Mouse (Mus musculus): ENCODE measurements at regions not wholly inside any gene's neighbourhood (a gene's known extent, or its start where the extent isn't known, plus 50 kb on each side); places are given as distances from the start of the nearest gene placed in this dataset.
"Not testable (repeated sequence)": the region's sequence is repeated elsewhere in the genome, so short reads cannot be mapped to it uniquely, and the experiment has no call there.

DNA sequence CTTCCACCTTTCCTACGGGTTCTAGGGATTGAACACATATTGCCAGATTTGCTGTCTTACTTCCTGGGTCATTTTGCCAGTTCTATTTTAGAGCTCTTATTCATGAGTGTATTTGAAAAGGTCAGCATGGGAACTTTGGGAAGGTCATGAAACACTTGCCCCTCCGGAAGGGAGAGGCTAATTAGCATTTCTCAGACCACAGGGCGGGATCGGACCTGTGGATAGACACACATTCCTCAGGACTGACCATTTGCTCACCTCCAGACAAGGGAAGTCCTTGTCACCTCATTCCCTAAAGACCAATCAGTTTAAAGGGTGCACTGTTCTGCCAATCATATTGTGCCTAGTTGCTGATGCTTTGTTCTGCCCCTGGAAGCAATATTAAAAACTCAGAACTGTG is 146.1 kb upstream of the Arhgap18 start:
- not testable (repeated sequence) for DNase-seq

DNA sequence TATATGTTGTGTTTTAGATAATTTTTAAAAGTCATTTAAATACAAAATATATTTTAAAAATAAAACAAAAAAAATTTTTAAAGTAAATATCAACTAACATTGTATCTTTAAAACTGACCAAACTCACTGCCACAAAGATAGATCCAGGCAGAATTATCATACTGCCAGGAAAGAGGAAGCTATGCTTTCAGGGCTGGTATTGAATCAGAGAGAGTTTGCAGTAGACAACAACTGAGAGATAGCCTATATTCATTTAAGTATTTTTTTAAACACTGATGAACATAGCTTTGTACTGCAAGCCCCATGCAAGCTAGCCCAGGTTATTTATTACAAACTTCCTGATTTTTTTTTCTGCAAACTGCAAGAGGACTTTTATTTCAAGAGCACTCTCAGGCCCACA is 142.0 kb upstream of the Arhgap18 start:
- no peak for DNase-seq

DNA sequence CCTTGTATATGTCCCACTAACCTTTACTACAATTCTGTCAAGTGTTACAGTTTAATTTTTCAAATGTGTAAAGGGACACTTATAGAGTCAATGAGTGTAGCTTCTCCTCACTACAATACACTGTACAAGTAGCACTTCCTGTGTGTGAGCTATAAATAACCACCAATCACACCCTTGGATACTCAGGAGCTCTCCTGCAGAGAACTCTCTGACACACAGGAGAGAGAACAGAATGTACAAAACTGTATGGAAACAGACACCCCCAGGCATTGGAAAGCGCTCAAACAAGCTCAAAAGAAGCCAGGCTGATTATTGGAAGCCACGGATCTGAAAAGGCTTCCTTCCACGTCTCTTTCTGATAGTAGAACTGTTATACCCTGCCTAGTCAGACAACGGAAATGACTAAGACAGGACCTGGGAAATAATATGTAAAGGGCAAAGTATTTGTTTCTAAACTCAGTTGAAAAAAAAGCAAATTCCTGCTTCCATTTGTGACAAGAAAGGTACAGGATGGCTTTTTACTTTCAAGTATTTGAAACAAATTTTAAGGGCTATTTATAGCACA is 122.9 kb upstream of the Arhgap18 start:
- DNase-seq, result no peak

DNA sequence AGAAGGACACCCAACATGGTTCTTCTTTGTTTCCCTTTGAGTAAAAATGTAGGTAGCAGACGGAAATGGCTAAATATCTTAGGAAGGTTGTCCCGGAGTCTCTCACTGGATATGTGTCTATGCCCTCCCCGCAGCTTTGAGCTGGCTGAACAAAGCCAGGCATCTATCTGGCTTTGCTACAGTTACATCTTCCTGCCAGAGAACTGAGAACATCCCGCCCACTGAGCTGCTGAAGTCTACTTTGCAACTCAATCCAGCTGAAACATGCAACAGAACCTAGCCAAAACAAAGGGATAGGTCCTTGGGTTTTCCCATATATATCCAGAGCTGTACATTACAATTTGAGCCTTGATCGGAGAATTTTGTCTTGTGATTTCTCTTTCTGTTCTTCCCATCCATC is 121.0 kb upstream of the Arhgap18 start:
- no peak for DNase-seq

DNA sequence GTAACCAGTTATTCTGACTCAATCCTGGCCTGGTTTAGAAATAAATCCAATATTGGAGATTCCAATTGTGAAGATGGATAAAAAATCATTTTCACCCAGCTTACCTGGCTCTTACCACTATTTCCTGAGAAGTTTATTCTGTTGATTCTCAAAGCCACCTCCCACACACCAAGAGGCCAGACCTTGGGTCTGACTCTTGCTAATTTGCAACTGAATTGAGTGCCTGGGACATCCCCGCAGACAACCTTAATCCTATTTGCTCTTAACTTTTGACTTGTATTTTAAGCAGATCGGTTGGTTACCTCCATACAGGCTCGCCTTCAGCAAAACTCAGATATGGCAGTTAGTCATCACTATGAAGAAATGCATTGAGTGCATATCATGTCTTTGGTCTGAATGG is 115.8 kb upstream of the Arhgap18 start:
- DNase-seq, result no peak

DNA sequence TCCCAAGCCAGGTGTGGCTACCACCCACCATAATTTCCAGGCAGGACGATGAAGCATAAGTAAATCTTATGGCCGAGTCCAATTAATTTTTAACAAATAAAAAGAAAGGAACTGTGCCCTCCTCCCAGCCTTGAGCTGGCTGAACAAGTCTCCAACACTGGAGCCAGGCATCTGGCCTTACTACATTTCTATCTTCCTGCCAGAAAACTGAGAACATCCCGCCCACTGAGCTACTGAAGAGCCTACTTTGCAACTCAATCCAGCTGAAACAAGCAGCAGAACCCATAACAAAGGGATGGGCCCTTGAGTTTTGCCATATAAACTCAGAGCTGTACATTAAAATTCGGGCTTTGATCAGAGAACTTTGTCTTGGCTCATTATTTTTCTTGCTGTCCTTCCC is 115.2 kb upstream of the Arhgap18 start:
- DNase-seq, result no peak

DNA sequence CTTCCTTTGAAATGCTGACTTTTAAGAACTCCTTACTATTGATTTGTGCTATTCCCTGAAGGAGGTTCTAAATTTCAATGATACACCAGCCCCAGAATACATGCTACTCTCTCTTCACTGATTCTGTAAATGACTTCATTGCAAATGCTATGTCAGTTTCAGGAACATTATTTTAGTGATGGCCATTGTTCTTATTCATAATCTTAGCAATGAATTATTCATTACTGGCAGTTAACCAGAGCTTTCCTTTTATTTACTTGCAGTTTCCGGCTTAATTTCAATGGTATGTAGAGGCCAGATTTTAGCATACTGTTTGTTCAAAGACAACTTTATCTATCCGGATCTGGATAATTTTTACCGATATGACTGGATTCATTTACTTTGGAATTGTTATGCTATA is 114.1 kb upstream of the Arhgap18 start:
- no peak for DNase-seq

DNA sequence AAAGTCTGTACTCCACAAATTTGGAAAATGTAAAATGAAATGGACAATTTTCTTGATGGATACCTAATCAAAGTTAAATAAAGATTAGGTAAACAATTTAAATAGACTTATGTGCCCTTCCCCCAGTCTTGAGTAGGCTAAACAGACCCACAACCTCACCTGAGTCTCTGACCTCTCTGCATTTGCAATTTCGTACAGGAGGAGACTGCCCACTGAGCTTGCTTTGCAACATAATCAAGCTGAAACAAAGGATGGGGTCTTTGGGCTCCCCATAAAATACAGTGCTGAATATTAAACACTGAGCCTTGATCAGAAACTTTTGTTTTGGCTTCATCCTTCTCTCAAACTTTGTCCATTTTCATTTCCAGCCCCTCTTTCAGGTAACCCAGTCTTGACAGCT is 100.1 kb upstream of the Arhgap18 start:
- no peak for DNase-seq

DNA sequence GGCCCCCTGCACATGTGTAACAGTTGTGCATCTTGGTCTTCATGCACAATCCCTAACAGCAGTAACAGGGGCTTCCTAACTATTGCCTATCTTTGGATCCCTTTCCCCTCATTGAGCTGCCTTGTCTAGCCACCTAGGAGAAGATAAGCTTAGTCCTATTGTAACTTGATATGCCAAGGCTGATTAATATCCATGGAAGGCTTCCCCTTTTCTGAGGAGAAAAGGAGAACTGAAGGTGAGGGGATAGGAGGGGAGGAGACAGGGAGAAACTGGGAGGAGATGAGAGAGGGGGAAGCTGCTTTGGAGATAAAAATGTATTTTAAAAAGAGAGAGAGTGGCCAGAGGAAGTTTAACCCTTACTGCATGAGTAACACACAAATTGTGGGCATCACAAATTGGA is 89.0 kb upstream of the Arhgap18 start:
- DNase-seq, result no peak

DNA sequence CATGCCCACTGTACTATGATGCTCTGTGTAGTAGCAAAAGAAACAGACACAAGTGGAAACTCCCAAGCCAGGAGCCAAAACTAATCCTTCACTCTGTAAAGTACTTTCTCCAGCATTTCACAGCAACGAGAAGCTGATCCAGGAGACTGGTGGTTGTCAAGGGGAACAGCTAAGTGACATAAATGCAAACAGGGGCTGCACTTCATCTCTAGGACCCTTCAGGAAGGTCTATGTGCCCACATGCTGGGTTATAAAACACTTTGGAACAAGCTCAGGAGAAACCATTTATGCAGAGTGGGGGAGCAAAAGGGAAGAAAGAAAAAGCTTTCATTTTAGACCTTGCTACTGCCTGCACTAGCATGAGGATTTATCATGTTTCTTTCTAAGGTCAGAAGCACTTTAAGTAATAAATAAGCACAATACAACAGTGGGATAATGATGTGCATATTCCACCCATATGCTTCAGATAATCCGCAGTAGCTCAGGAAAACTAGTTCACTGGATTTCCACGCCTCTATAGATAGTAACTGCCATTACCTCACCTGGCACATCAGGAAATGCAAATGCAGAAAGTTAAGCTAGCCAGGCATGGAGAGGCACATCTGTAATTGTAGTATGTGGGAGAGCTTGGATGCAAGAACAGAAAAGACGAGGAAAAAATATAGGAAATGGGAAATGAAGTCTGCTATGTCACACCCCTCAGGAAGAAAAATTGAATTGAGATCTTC is 73.6 kb upstream of the Arhgap18 start:
- DNase-seq, result no peak

DNA sequence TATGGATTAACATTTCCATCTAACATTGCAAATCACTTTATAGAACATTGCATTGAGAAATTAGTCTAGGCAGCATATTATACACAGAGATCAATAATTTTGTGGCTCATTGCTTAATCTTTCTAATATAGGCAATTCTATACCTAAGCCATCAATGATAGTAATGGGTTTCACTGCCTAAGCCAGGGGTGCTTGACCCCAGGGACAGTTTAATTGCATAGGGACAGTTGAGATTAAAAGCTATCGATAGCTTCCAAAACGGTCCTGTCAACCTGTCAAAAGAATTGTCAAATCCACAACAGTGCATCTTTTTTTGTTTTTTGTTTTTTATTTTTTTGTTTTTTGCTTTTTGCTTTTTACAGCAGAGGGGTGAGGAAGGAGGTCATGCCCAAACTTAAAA is 58.5 kb upstream of the Arhgap18 start:
- DNase-seq, result no peak

DNA sequence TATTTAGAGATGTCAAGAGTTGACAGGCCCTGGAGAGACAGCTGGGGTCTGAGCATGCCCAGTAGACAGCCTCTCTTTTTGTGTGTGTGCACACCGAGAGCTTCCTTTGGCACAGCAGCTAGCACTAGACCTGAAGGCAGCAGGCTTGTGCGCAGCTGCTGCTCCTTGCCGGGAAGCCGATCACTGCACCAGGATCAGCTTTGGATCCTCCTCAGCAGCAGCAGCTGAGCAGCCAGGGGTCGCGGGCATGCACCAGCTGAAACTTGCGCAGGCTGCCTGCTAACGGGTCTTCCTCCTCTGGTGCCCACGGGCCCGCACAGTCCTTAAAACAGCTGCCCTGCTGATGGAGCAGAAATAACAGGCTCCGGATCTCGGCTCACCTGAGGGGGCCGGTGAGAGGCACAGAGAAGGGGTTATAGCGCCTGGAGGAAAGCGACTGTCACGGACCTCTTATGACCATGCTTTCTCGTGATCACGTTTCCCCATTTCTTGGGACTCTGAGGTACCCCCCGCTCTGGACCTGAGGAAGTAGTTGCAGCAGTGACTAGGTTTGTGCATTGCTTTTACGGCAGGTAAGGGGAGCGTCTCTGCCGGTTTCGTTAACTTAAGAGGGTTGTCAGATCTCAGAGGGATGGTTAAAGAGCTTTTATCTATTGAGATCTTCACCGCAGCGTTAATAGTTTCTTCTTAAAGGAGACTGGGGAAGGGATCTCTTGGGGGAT is 57.8 kb upstream of the Arhgap18 start:
- no peak for DNase-seq

All from lung, adult 18-20 months (tissue).